Mouse (Mus musculus) gastrocnemius, postnatal 14 days (tissue): ENCODE results near the gene Foxd1. TPM values are rescaled to one million over a fixed set of nuclear protein-coding genes. Genes with fewer than 3 reads are reported as not detected.

Source experiments
- DNase-seq: peaks from one replicate; pipeline ENCODE4 v3.0.0; 2021; ENCODE audit warnings: mixed read lengths
- intact Hi-C: fragments of 180-260 bp; cut with DNase I; formaldehyde crosslinking; loops from one replicate; pipeline ENCODE4 v1.15.1; 2025; ENCODE audit warnings: low total_unique reads
- total RNA-seq, 2 experiments: library from RNA; stranded (reverse); gene quantifications; 2 replicates each; pipeline ENCODE4 v1.2.3; 2021

Gene Foxd1
- total RNA-seq, 2 experiments from 2014 or later, result 0.09 to 0.18 TPM

DNA sequence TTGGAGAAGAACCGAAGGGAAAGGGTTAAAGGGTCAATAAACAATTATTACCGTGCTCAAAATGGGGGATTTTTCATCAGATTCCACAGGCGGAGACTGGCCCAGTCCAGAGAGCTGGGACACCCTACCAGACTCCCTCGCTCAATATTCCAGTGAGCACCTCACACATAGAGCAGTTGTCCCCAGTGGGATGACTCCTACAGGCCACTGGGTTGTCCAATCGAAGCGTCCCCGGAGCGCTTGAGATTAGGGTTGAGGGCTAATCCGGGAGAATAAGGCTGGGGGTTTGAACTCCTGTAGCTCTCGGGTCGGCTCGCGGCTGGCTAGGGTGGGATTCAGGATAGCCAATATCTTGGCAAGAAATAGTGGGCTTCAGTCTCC lies 343 bp upstream of the Foxd1 start:
- intact Hi-C loops, result loop anchor here (10.0 kb wide), 2 partner anchors 151 to 231 kb away; no protein-coding TSS in a partner anchor
- no peak for DNase-seq

DNA sequence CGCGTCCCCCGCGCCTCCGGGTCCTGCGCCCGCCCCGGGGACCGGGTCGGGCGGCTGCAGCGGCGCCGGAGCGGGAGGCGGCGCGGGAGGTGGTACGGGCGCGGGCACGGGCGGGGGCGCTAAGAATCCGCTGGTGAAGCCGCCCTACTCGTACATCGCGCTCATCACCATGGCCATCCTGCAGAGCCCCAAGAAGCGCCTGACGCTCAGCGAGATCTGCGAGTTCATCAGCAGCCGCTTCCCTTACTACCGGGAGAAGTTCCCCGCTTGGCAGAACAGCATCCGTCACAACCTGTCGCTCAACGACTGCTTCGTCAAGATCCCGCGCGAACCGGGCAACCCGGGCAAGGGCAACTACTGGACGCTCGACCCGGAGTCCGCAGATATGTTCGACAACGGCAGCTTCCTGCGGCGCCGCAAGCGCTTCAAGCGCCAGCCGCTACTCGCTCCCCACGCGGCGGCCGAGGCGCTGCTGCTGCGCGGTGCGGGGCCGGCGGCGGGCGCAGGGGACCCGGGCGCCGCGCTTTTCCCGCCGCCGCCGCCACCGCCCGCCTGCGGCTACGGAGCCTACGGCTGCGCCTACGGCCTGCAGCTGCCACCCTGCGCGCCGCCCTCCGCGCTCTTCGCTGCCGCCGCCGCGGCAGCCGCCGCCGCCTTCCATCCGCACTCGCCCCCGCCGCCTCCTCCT lies 973 bp downstream of the Foxd1 start:
- DNase-seq, result peak; percentile 12
- intact Hi-C loops, result loop anchor here (10.0 kb wide), 2 partner anchors 150 to 230 kb away; no protein-coding TSS in a partner anchor

DNA sequence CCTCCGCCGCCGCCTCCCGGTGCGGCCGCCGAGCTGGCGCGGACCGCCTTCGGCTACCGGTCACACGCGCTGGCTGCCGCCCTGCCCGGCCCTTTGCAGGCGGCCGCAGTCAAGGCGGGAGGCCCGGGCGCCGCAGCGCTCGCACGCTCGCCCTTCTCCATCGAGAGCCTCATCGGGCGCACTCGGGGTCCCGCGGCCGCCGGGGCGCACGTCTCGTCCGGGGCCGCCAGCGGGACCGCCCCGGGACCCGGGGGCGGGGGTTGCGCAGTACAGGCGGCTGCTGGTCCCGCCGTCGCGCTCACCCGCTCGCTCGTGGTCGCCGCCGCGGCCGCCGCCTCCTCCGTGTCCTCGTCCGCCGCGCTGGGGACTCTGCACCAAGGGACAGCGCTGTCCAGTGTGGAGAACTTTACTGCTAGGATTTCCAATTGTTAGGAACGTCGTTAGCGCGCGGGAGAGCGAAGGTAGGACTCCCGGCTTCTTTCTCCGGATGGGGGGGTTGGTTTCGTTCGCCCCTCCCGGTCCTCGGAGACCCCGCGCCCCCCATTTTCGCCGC lies 1.6 kb downstream of the Foxd1 start:
- DNase-seq, result peak; percentile 18
- intact Hi-C loops, result loop anchor here (10.0 kb wide), 2 partner anchors 149 to 229 kb away; no protein-coding TSS in a partner anchor

DNA sequence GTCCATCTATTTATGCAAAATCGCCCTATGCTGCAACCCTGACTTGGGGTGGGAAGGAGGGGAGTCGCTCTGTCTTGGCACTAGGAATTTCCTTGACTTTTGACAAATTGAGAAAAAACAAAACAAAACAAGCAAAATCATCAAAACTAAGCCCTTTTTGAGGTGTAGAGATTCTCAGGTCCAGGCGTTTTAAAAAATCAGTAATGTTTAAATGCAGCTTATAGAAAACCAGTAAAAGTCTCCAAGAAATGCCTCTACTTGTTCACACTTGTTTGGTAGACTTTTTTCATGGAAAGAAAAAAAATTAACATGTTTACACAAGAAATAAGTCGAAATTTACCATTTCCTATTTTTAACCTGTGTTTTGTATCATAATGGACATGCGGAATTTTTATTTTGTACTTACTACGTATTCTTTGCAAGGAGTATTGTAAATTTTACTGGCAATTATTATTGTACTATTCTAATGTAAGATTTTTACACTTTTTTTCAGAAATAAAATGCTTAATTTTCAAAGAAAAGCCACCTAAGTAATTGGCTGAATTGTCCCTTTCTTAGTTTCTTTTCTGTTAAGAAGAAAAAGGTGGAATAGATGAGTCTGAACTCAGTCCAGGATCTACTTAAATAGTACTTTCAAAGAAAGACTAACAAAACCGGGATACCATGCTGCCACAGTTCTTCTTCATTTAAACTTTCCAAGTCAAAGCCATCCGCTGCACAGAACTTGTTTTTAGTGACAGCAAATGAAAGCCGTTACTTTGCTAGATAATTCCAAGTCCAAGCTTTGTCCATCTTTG lies 2.3 kb downstream of the Foxd1 start:
- intact Hi-C loops, result loop anchor here (10.0 kb wide), 2 partner anchors 148 to 228 kb away; no protein-coding TSS in a partner anchor

DNA sequence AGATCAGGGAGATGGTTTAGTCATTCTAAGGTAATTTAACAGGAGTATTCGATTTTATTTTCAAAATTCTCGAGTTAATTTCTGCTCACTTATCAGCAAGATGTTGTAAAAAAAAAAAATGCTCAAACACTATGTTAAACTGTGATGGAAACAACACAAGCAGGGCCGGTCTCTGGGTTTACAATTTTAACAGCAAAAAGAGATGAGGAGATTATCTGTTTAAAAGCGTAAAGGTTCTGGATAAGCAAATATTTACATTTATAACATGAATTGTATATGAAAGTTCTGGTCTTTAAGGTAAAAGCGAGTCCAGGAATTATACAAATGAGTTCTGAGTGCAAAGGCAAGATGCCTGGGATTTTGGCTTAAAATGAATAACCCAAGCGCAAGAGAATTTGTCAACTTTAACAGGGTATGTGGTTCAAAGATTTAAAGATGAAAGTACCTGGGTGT lies 3.0 kb downstream of the Foxd1 start:
- DNase-seq, result no peak
- intact Hi-C loops, result loop anchor here (10.0 kb wide), 2 partner anchors 148 to 228 kb away; no protein-coding TSS in a partner anchor

More for the DNA sequence above, 2.3 kb downstream of the Foxd1 start:
- DNase-seq, result no peak

DNA sequence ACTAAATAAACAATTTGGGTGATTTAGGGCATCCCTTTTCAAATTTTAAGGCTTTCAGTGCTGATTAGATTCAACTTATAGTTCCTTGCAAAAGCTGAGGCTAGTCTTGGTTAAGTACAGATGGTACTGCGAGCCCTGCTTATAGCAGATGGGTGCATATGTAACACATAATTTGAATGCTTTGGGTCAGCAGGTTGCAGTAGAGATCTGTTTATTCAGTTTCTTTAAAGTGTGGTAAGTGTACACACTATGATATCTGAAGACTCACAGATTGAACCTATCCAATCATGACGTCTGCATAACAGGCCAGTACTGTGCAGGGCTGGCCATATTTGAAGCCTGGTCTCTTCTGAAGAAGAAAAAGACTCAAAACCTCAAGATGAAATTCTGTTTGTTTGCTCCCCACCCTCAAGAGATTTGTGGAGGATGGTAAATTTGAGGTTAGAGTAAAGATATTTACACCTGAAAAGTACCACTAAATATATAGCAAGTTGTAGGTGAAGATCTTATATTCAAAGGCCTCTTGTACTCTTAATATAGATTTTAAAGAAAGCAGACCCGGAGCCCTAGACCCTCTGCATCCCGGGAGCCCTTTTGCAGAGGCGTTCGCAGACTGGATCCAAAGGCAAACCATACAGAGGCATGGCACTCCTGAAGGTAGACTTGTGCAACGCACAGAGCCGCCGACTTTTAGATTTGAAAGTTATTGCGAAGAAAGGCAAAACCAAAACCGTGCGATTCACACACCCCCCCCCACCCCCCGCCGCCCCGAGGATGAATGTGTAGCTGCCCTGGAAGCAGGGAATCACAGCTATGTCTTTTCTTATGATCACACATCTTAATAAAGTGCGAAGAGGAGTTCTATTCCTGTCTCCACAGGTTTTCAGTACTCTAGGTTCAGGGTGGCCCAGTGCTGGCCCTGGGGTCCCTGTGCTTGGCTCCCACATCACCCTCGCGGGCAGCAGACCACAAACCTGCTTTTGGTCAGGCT lies 3.7 kb downstream of the Foxd1 start:
- DNase-seq, result no peak
- intact Hi-C loops, result loop anchor here (10.0 kb wide), 2 partner anchors 147 to 227 kb away; no protein-coding TSS in a partner anchor

DNA sequence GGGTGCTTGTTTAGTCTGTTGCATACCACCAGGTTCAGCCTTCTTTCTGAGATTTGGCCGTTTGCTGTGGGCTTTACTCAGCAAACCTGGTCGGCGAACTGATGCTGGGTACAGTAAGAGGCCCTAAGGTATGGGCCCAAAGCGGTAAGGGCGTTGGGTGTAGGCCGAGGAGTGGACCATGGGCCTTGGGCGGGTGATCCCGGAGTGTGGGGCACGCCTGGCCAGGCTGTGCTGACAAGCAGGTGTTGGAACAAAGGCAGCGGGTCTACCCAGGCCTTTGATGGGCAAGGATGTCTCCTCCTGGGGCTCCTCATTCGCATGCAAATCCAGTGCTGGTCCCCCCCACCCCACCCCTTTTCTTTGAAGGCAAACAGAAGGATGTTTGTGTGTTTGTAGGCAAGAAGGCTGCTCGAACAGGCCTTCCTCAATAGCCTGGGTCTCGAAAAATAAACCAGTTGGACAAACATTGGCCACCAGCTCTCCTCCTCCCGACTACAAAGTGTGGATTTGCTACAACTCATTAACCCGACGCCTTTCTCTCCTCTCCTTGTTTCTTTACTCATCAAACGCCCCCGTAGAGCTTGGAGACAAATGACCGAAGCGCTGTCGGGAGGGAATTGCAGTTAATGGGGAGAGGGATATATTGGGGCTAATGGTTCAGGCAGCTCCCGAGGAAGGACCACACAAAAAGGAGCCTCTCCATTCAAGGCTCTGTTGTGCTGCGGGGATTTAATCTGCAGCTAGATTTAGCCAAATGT lies 4.6 kb downstream of the Foxd1 start:
- no peak for DNase-seq
- intact Hi-C loops, result loop anchor here (10.0 kb wide), 2 partner anchors 146 to 226 kb away; no protein-coding TSS in a partner anchor

DNA sequence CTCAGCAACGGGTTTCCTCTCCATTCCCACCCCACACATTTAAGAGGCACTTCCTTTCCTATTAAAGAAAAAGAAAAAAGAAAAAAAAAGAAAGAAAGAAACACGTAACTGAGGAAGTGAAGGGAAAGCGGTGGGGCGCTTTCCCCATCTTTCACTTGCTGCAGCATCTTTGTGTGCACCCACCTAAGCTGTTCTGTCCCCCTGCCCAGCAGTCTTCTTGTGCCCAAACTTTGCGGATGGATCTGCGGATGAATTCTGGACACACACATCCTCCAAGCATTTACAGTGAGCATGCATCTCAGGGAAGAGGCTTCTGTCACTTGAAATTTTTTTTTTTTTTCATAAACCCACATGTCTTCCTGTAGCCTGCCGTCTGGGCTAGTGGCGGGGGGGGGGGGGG lies 5.3 kb downstream of the Foxd1 start:
- intact Hi-C loops, result loop anchor here (10.0 kb wide), 2 partner anchors 145 to 225 kb away; no protein-coding TSS in a partner anchor
- no peak for DNase-seq

DNA sequence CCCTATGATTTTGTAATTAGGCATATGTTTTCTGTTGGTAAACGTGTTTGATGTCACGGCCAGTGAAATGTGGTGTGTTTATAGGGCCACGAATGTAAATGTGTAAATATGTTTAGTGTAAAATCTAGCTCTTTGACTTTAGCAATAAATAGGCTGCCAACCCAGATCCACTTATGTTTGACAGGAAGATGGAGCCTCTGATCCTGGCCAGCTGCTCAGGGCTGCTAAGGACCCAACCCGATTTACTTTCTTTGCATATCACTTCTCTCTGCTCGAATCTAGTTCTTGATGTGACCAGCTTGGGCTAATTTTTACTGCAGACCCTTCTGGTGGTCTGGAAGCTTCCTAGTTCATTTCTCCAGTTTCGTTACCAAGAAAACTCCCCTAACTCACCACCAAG lies 6.3 kb downstream of the Foxd1 start:
- intact Hi-C loops, result no loop called here
- no peak for DNase-seq

DNA sequence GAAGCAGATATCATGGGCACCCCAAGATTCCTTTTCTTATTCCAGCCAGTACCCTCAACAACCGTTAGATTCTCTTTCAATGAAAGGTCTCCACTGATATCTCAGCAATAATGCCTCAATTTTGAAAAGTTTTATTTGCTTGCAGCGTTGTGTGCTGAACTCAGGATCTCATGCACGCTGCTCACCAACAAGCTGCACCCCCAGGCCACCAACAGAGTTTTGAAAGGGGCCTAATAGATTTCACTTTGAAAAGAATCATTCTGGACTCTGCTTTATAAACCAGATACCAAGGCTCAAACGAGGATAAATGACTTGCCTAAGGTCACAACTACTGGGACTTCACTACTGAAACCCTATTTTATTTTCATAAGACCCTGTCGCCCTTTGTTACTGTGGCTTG lies 7.1 kb downstream of the Foxd1 start:
- DNase-seq, result no peak
- intact Hi-C loops, result no loop called here

DNA sequence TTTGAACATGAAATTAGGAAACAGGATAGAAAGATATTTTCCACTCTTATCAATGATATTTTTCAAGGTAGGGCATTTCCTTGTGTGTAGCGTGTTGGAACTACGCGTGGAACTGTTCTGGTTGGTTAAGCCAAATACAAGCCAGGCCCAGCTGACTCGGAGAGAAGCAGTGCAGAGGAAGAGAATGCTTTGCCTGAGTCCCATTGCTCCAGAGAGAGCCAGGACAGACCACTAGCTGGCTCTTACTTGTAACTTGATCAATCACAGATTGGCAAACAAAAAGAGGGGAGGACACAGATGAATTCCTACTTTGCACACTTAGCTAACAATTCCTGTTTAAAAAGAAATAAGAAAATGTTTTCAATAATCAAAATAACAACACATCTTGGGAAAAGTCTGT lies 9.0 kb downstream of the Foxd1 start:
- DNase-seq, result no peak
- intact Hi-C loops, result no loop called here

DNA sequence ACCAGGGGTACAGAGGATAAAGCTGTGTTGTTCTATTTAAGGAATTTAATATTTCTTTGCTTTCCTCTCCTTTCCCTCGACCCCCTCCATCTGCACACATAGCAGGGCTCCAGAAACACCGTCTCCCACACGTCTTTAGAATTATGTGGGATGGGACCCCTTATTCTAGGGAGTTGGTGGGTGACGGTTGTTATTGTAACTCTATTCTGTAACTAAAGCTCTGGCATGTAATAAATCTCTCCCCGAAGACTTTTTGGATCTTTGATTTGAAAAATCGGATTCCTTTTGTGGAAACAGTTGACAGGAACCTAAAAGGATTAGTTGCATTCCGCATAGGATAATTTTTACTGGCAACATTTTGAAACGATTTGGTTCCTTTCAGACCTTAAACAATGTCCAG lies 11.0 kb downstream of the Foxd1 start:
- intact Hi-C loops, result no loop called here
- DNase-seq, result no peak

DNA sequence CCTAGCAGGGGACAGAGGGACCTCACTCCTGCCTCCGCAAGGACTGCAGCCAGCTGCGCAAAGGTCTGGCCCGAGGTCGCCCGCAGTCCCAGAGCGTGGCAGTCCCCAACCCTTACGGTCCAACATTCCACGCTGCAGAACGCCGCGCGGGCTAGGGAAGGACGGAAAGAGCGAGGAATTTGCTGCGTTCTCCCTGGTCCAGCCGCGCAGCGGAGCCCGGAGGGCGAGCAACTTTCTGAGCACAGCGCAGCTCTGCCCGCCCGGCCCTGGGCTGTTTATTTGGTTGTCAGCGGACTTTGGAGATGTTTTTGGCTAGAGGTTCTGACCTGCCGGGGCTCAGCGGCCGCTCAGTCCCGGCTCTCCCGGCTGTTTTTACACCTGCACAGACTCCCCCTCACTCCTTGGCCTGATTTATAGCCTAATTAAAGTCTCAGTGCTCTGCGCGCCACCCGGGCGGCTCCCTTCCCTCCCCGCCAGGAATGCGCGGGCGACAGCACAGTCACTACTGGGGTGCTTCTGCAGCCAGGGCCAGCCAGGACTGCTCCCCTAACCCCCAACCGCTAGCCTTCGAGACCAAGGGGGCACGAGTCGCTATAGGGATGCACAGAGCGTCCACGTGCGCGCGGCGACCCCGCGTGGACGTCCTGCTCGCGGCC lies 11.9 kb downstream of the Foxd1 start:
- peak; percentile 3 for DNase-seq
- intact Hi-C loops, result no loop called here

DNA sequence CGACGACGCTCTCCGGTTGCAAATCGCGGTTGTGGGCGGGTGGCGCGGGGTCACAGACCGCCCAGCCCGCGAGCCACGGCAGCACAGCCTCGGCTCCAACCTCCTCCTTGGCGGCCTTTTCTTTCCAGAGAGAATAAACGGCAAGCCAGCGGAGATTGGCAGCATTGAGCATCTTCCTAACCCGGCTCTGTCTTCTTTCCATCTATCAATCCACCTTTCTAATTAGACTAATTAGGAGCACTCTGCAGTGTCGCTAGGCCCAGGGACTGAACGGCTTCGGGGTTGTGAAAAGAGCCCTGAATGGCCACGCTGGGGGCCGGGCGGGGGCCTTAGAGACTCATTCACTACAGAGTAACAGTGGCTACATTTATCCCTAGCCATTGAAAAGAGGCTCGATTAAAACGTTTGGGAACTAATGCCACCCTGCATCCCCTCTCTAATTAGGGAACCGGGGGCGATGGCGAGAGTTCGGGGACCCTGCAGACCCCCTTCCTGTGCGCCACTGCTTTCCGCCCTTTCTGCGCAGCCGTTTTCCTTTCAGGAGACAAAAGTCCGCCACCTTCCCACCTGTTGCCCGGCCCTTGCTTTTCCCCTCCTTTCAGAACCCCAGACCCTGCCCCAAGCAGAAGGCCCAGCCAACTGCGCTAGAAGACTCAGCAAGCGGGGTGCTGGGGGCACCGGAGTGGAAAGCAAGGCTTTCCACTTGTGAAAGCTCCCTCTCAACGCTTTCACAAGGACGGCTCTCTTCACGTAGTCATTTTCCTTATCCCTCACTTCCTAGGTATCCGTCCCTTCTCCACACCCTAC lies 12.6 kb downstream of the Foxd1 start:
- DNase-seq, result no peak
- intact Hi-C loops, result no loop called here

DNA sequence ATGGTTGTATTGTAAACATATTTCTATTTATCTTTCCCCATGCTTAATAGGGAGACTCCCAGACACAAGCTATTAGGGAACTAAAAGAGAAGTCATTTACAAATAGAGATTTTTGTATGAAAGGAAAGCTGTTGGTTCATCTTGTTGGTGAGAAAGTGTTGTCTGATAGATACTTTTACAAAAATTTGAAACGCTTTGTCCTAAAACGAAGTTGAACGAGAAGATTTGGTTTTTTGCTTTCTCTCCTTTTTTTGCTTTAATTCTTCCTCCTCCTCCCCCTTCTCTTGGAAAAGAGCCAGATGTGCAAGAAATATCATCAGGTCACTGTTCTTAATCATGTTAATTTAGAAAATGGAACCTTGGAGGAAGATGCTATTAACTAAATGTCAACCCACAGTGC lies 13.6 kb downstream of the Foxd1 start:
- intact Hi-C loops, result no loop called here
- DNase-seq, result no peak

DNA sequence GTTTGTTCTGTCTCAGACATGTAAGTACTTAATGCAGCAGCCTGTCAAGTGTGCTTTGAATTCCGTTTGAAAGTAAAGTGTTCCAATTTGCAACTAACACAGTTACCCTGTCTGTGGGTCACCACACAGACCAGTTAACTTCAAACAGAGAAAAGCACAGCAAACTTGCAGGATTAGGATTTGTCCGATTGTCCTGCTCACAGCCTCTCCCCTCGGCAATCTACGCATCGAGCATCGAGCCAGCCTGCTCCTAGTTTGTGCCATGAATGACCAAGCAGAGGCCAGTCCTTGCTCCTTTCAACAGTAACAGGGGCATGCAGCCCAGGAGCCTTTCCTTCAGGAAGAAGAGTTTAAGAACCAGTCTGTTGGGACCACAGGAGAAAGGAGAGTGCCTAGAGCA lies 15.0 kb downstream of the Foxd1 start:
- intact Hi-C loops, result no loop called here
- no peak for DNase-seq

DNA sequence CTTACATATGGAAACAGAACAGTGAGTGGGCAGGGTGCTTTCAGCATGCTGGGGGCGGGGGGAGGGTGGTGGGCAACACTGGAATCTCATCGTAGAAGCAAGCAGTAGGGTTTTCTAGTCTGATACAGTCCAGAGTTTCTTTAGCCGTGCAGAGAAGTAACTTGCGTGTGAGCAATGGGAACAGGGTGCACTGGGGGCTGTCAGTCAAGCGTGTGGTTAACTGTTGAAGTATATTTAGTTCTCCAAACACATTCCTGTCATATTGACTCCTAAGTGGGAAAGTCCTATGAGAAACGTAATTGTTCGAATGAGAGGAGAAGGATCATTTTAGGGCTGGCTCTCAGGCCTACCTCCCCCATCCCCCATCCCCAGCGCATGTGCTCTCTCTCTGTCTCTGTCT lies 20.5 kb downstream of the Foxd1 start:
- intact Hi-C loops, result no loop called here
- DNase-seq, result no peak
